Mouse (Mus musculus) embryo, embryonic 10.5 days (tissue): ENCODE measurements around the gene Mlana.

Experiments used
- DNase-seq: peaks from one replicate; pipeline ENCODE4 v3.0.0-alpha.2; 2015; ENCODE audit warnings: low spot score

The Mlana gene

GRCm38 (mm10) chr19:29753939-29754338, 56.3 kb downstream of the Mlana start:
- DNase-seq: no peak
